Mouse (Mus musculus): Measurements from ENCODE around the gene Jak1.

DNA sequence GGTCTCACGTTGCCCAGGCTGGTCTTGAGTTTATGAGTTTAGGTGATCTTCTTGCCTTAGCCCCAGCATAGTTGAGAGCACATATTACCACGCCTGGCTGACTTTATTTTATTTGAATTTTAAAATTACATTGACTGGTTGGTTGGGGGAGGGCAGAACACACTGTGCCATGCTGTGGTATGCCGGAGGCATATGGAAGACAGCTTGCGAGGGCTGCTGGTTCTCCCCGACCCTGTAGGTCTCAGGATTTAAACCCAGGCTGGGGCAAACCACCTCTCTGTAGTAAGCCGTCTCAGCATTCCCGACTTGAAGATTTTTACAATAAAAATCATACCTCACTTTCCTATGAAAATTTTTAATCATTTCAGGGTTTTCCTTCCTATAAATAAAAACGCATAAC lies 130.1 kb downstream of the Jak1 start:
- TF ChIP-seq ZNF384 (IDR thresholded peaks at IDR 0.05; ENCODE audit: low read depth, low read length) (no peak), CHD2 (IDR thresholded peaks at IDR 0.05; ENCODE audit: low read depth, low read length) (no peak)
